ENCODE assay signal across 7 mouse cellular contexts in genomic region chr2:181866931-181867330, GRCm38 (mm10). TPM values are rescaled to one million over a fixed set of nuclear protein-coding genes. Genes with fewer than 3 reads are reported as not detected.
DNase-seq lines count a peak whose midpoint lies in the region; ATAC-seq and TF ChIP-seq lines count a peak whose summit lies in the region.

No protein-coding gene starts in this region.

- no peaks in the 10 kb centered on the region for H3K9me3 ChIP-seq in lung, embryonic 14.5 days (ENCODE audit: low read depth, low read length)

- no peak overlapping the region for H3K4me3 ChIP-seq in testis, adult 2 months (ENCODE audit: control insufficient read depth, low read depth, low read length)
- H3K4me3 ChIP-seq in bone marrow, adult 2 months (replicated peaks; ENCODE audit: control insufficient read depth, low read depth, low read length): no peak overlapping the region
- no peak overlapping the region for H3K4me3 ChIP-seq in lung, embryonic 14.5 days (ENCODE audit: low read depth, low read length)
- no peak overlapping the region for H3K4me3 ChIP-seq in small intestine, adult 2 months (ENCODE audit: low read depth, low read length)

- H3K27ac ChIP-seq in testis, adult 2 months (ENCODE audit: control insufficient read depth, insufficient read depth, low read depth, low read length): no peak overlapping the region
- no peak overlapping the region for H3K27ac ChIP-seq in bone marrow, adult 2 months (ENCODE audit: control insufficient read depth, insufficient read depth, low read depth, low read length, poor library complexity)
- no peak overlapping the region for H3K27ac ChIP-seq in lung, embryonic 14.5 days (ENCODE audit: low read depth)
- no peak overlapping the region for H3K27ac ChIP-seq in small intestine, adult 2 months (ENCODE audit: insufficient read depth, low read depth, low read length)

- H3K9ac ChIP-seq in lung, embryonic 14.5 days: no peak overlapping the region

- TF ChIP-seq CTCF in testis, adult 2 months (IDR thresholded peaks at IDR 0.05; ENCODE audit: control insufficient read depth, insufficient read depth, insufficient replicate concordance, low read depth, low read length): peak; percentile 22; the same call in 1 of the 2 replicates
- peak; percentile 47 for TF ChIP-seq CTCF in bone marrow, adult 2 months (IDR thresholded peaks at IDR 0.05; ENCODE audit: control insufficient read depth, insufficient read depth, low read length)
- TF ChIP-seq CTCF in lung, embryonic 14.5 days (IDR thresholded peaks at IDR 0.05; ENCODE audit: low read depth): peak; percentile 86
- peak; percentile 24; the same call in 1 of the 2 replicates for TF ChIP-seq CTCF in small intestine, adult 2 months (IDR thresholded peaks at IDR 0.05; ENCODE audit: extremely low read depth, insufficient read length, insufficient replicate concordance, low read depth, low read length)

- no peak for DNase-seq in testis, postnatal 14 days (ENCODE audit: low spot score)
- DNase-seq in forelimb bud, embryonic 11.5 days (ENCODE audit: low read depth, low spot score): peak; percentile 81
- DNase-seq in kidney, postnatal 36 days: peak; percentile 66 to 87
- peak; percentile 85 for DNase-seq in lung, embryonic 14.5 days

- H3K4me1 ChIP-seq in testis, adult 2 months (ENCODE audit: control insufficient read depth, insufficient read depth, low read length): no peaks in the 10 kb centered on the region
- no peaks in the 10 kb centered on the region; the same call in 1 of the 2 replicates for H3K4me1 ChIP-seq in bone marrow, adult 2 months (ENCODE audit: control insufficient read depth, insufficient read depth, low read length)
- peaks cover 3% of the 10 kb centered on the region; the same call in 1 of the 2 replicates for H3K4me1 ChIP-seq in lung, embryonic 14.5 days (ENCODE audit: insufficient read depth)
- H3K4me1 ChIP-seq in small intestine, adult 2 months (ENCODE audit: control insufficient read depth, insufficient read depth, insufficient read length, low read length): 0 out of 2 replicates have a peak, but pooled peaks cover 3% of the 10 kb centered on the region

- WGBS in bone marrow, adult 2 months: 47% methylated on average over 5 of the region's 5 CpGs
- WGBS in lung, embryonic 14.5 days: 51% methylated on average over 5 of the region's 5 CpGs
- WGBS in small intestine, adult 2 months: 43% methylated on average over 5 of the region's 5 CpGs

- no peak for TF ChIP-seq POLR2A in testis, adult 2 months (IDR thresholded peaks at IDR 0.05; ENCODE audit: control insufficient read depth, low read depth, low read length)
- TF ChIP-seq POLR2A in bone marrow, adult 2 months (IDR thresholded peaks at IDR 0.05; ENCODE audit: borderline replicate concordance, control insufficient read depth, low read depth, low read length): no peak
- TF ChIP-seq POLR2A in small intestine, adult 2 months (IDR thresholded peaks at IDR 0.05; ENCODE audit: low read depth, low read length): no peak

- ATAC-seq in lung, embryonic 14.5 days (ENCODE audit: insufficient read depth): no peak

- no peak overlapping the region for H3K4me2 ChIP-seq in lung, embryonic 14.5 days

- no peaks in the 10 kb centered on the region for H3K27me3 ChIP-seq in testis, adult 2 months (ENCODE audit: control insufficient read depth, insufficient read depth, low read length)
- no peaks in the 10 kb centered on the region for H3K27me3 ChIP-seq in lung, embryonic 14.5 days (ENCODE audit: insufficient read depth, low read length)
- H3K27me3 ChIP-seq in small intestine, adult 2 months (ENCODE audit: control insufficient read depth, insufficient read depth, low read length): no peaks in the 10 kb centered on the region

- no peaks in the 10 kb centered on the region for H3K36me3 ChIP-seq in testis, adult 2 months (ENCODE audit: control insufficient read depth, insufficient read depth, low read length)
- H3K36me3 ChIP-seq in lung, embryonic 14.5 days (ENCODE audit: insufficient read depth): peaks cover 42% of the 10 kb centered on the region
- peaks cover 7% of the 10 kb centered on the region for H3K36me3 ChIP-seq in small intestine, adult 2 months (ENCODE audit: control insufficient read depth, insufficient read depth, low read length)

RNA-seq across cellular contexts. Expression of gene Polr3k, which starts 2.8 kb away (rescaled TPM):
- polyA plus RNA-seq in testis, adult 2 months (2012; rRNA removed): 6.6 and 7.2 TPM in 2 replicates
- 10.4 and 11.9 TPM in 2 replicates for polyA plus RNA-seq in bone marrow, adult 2 months (2011; ENCODE audit: insufficient read depth, insufficient read length, low replicate concordance, missing spikeins)
- 77.9 and 87.7 TPM in 2 replicates for polyA plus RNA-seq in lung, embryonic 14.5 days (2014; fragmentation: Nextera tagmentation; extraction: Ambion mirVana)
- 1.4 and 1.5 TPM in 2 replicates for polyA plus RNA-seq in small intestine, adult 2 months (2012; rRNA removed)

RNA-seq across cellular contexts. Expression of gene Pcmtd2, which starts 29.3 kb away (rescaled TPM):
- 24.7 and 25.5 TPM in 2 replicates for polyA plus RNA-seq in testis, adult 2 months (2012; rRNA removed)
- 9.9 and 11.2 TPM in 2 replicates for polyA plus RNA-seq in bone marrow, adult 2 months (2011; ENCODE audit: insufficient read depth, insufficient read length, low replicate concordance, missing spikeins)
- polyA plus RNA-seq in lung, embryonic 14.5 days (2014; fragmentation: Nextera tagmentation; extraction: Ambion mirVana): 26.5 and 29.0 TPM in 2 replicates
- 4.5 and 7.6 TPM in 2 replicates for polyA plus RNA-seq in small intestine, adult 2 months (2012; rRNA removed)

Comparison
In these comparisons a context has a peak if more than half of its experiments do, and no peak if none do; other contexts are left out.
1. CTCF ChIP-seq: peak in every context shown above with its lines; median percentile 86 in lung, embryonic 14.5 days; 47 in bone marrow, adult 2 months; 24 in small intestine, adult 2 months; 22 in testis, adult 2 months.